Mouse (Mus musculus) limb, embryonic 13.5 days (tissue): ENCODE measurements around the gene Thbs3. TPM values are rescaled to one million over a fixed set of nuclear protein-coding genes. Genes with fewer than 3 reads are reported as not detected.

ENCODE experiments used
- ATAC-seq: fragments of 200-750 bp; cut with Nextera tagmentation; 2 replicates; pipeline ENCODE4 v1.8.0; 2017; ENCODE audit warnings: low read depth, moderate number of reproducible peaks, moderate TSS enrichment; ENCODE audit not compliant: low FRiP score
- H3K27ac ChIP-seq: fragments of 300-500 bp; sonication (generic); 2 replicates; pipeline ENCODE4 v1.5.1; 2015; ENCODE audit warnings: inconsistent platforms, mild to moderate bottlenecking, moderate library complexity
- H3K27me3 ChIP-seq: fragments of 300-500 bp; sonication (generic); 2 replicates; pipeline ENCODE4 v1.6.1; 2015; ENCODE audit warnings: mild to moderate bottlenecking, inconsistent platforms
- H3K36me3 ChIP-seq: fragments of 300-500 bp; sonication (generic); 2 replicates; pipeline ENCODE4 v1.6.1; 2015; ENCODE audit warnings: inconsistent platforms, mild to moderate bottlenecking, moderate library complexity
- H3K4me1 ChIP-seq: fragments of 300-500 bp; sonication (generic); 2 replicates; pipeline ENCODE4 v1.6.1; 2015; ENCODE audit warnings: inconsistent platforms
- H3K4me2 ChIP-seq: fragments of 300-500 bp; sonication (generic); replicated peaks from 2 replicates; pipeline ENCODE4 v1.6.1; 2015; ENCODE audit warnings: inconsistent platforms, mild to moderate bottlenecking, moderate library complexity
- H3K4me3 ChIP-seq: fragments of 300-500 bp; sonication (generic); 2 replicates; pipeline ENCODE4 v1.5.1; 2015; ENCODE audit warnings: moderate library complexity, mild to moderate bottlenecking, inconsistent platforms
- H3K9ac ChIP-seq: fragments of 300-500 bp; sonication (generic); 2 replicates; pipeline ENCODE4 v1.6.1; 2015; ENCODE audit warnings: mild to moderate bottlenecking, inconsistent platforms
- H3K9me3 ChIP-seq: fragments of 300-500 bp; sonication (generic); 2 replicates; pipeline ENCODE4 v1.6.1; 2016; ENCODE audit warnings: inconsistent platforms
- WGBS: fragments of 180-500 bp; shearing (Covaris S2); methylation state at CpG from one replicate; pipeline ENCODE4 v1.1.7; 2015; 5-methylcytosine and 5-hydroxymethylcytosine counted together
- polyA plus RNA-seq: library from polyadenylated mRNA; unstranded; fragments of >200 nt; fragmentation: Nextera tagmentation; extraction: Ambion mirVana; gene quantifications from 2 replicates; pipeline ENCODE4 v1.2.1, GENCODE M21; 2015

Thbs3 gene
- 63.7 and 69.8 TPM in 2 replicates for polyA plus RNA-seq

- WGBS: under 1% methylated on average over 19 of the region's 19 CpGs
- peak within 1 kb of the TSS; percentile 84 for H3K4me3 ChIP-seq
- H3K4me2 ChIP-seq: peak within 1 kb of the TSS; percentile 83
- H3K27ac ChIP-seq: peak within 1 kb of the TSS; percentile 98
- H3K9me3 ChIP-seq: no peaks in the 10 kb centered on the region
- no peak for ATAC-seq
- no peaks in the 10 kb centered on the region for H3K27me3 ChIP-seq
- peaks cover 34% of the 10 kb centered on the region for H3K4me1 ChIP-seq
- peak within 1 kb of the TSS; percentile 86 for H3K9ac ChIP-seq
- H3K36me3 ChIP-seq: peaks cover 41% of the 10 kb centered on the region
These were observed at the start of gene Thbs3 for GRCm38 (mm10) chr3:89214681-89215411. Gene Thbs3 (plus strand): TSS chr3:89215180.

DNA sequence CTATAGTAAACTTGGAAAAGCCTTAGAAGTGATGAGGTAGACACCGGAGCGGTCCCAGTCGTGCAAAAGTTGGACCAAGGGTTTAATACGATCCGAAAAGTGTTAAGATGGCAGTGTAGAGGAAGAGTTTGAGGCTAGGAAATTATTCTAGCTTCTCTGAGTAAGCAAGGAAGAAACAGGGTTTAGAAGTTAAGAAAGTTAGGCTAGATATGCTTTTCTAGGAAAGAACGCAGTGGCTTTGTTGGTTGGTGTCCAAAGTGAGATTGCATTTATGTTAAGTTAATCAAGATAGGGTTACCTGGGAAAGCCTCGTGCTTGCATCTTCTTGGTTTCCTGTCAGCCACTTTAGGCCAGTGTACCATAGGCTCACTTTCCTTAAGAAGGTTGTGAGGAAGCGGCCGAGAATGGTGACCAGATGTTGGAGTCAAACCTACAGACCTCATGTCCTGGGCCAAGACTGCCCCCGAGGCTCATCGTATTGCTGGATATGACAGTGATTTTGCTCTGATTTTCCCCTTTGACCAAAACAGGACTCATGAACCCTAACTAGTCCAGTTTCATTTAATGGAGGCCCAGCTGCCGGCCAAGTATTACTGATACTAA is 49.6 kb upstream of the Thbs3 start:
- peak overlapping the region; percentile 77 for H3K4me2 ChIP-seq
- 12% methylated on average over 12 of the region's 12 CpGs for WGBS
- peak overlapping the region; percentile 91 for H3K4me3 ChIP-seq
- no peaks in the 10 kb centered on the region for H3K9me3 ChIP-seq
- peaks cover 42% of the 10 kb centered on the region for H3K36me3 ChIP-seq
- H3K27me3 ChIP-seq: no peaks in the 10 kb centered on the region
- H3K9ac ChIP-seq: peak overlapping the region; percentile 98
- peaks cover 25% of the 10 kb centered on the region for H3K4me1 ChIP-seq
- ATAC-seq: no peak
- H3K27ac ChIP-seq: peak overlapping the region; percentile 98

DNA sequence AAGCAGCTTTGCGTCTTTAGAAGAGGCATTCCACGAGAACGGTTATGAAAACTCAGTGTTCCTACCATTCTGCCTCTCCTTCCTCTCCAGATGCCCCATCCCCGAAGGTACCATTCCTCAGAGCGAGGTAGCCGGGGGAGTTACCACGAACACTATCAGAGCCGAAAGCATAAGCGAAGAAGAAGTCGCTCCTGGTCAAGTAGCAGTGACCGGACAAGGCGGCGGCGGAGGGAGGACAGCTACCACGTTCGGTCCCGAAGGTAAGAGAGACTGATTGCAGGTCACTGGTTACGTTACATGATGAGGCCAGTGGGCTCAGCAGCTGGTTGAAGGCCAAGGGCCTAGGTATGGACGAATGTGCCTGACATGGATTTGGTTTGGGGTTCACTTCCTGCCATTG is 48.0 kb upstream of the Thbs3 start:
- WGBS: 96% methylated on average over 19 of the region's 19 CpGs
- no peaks in the 10 kb centered on the region for H3K9me3 ChIP-seq
- H3K36me3 ChIP-seq: peaks cover 57% of the 10 kb centered on the region

GRCm38 (mm10) chr3:89174844-89175243 is 40.1 kb upstream of the Thbs3 start:
- no peak overlapping the region for H3K4me3 ChIP-seq
- no peaks in the 10 kb centered on the region for H3K27me3 ChIP-seq
- no peak overlapping the region for H3K27ac ChIP-seq
- WGBS: 94% methylated on average over 11 of the region's 11 CpGs
- peaks cover 21% of the 10 kb centered on the region for H3K4me1 ChIP-seq
- ATAC-seq: no peak
- H3K9me3 ChIP-seq: no peaks in the 10 kb centered on the region
- H3K4me2 ChIP-seq: no peak overlapping the region
- H3K36me3 ChIP-seq: peaks cover 80% of the 10 kb centered on the region
- H3K9ac ChIP-seq: no peak overlapping the region

More for the DNA sequence above, 48.0 kb upstream of the Thbs3 start:
- H3K4me1 ChIP-seq: peaks cover 24% of the 10 kb centered on the region
- no peak overlapping the region for H3K4me2 ChIP-seq
- H3K4me3 ChIP-seq: no peak overlapping the region
- H3K9ac ChIP-seq: no peak overlapping the region
- H3K27me3 ChIP-seq: no peaks in the 10 kb centered on the region
- H3K27ac ChIP-seq: no peak overlapping the region
- no peak for ATAC-seq

DNA sequence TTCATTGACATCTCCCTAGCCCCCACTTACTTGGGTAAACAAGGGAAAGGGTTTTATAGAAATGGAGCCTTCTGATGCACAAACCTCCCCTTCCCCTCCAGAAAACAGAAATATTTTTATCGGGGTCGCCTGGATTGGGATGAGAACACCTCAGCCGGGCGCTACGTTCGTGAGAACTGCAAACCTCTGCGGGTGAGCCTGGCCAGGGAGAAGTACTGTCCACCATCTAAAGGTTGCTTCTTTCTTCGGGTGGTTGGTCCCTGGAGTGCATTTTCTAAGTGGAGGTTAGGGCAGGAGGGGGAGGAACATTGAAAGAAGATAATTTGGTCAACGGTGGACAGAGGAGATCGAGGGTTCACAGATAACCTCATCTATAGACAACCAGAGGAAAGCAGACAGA is 39.4 kb upstream of the Thbs3 start:
- no peak overlapping the region for H3K27ac ChIP-seq
- peaks cover 80% of the 10 kb centered on the region for H3K36me3 ChIP-seq
- no peak overlapping the region for H3K9ac ChIP-seq
- H3K4me2 ChIP-seq: no peak overlapping the region
- no peak for ATAC-seq
- H3K4me3 ChIP-seq: no peak overlapping the region
- 93% methylated on average over 10 of the region's 10 CpGs for WGBS
- H3K4me1 ChIP-seq: peaks cover 21% of the 10 kb centered on the region
- H3K27me3 ChIP-seq: no peaks in the 10 kb centered on the region
- H3K9me3 ChIP-seq: no peaks in the 10 kb centered on the region

- Histone ChIP-seq H3K27ac (no peak overlapping the region), H3K4me1 (peaks cover 21% of the 10 kb centered on the region), H3K4me2 (peak overlapping the region; percentile 34), H3K9me3 (no peaks in the 10 kb centered on the region), H3K27me3 (no peaks in the 10 kb centered on the region), H3K9ac (peak overlapping the region; percentile 39; the same call in 1 of the 2 replicates), H3K36me3 (peaks cover 80% of the 10 kb centered on the region), H3K4me3 (no peak overlapping the region; the same call in 1 of the 2 replicates)
- 82% methylated on average over 7 of the region's 7 CpGs for WGBS
- ATAC-seq: no peak
These were observed 38.6 kb upstream of the Thbs3 start for GRCm38 (mm10) chr3:89176421-89176820.

DNA sequence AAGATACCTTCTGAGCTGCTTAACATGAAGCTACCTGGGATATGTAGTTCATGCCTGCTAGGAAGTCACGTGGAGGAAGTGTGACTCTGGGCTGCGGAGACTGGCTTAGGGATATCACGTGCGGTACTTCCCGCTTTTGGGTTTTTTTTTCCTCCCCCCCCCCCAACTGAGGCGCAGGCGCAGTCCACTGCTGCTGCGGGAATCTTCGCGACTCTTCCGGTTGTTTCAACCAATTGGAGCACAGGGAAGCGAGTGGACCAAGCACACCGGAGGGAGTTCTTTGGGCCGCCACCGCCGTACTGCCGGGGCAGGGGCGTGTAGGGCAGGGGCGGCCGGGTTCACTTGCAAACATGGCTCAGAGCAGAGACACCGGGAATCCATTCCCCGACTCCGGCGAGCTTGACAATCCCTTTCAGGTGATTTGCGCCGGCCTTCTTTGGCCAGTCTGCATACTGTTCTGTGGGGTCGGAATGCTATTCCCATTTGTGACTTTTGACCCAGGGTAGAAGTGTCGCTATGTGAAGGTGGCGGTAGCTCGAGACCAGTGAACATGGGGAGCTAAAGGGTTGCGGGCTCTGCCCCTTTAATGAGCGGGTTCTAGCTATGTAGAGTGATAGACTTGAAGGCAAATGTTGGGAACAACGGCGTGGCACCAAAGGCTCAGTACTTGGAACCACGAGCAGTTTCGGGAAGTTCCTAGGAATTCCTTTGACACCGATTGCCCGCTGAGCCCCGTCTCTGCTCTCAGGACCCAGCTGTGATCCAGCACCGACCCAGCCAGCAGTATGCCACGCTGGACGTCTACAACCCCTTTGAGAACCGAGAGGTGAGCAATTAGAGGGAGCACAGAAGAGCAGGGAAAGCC is 37.5 kb upstream of the Thbs3 start, which contains the start of gene Scamp3:
TSS of gene Scamp3 (plus strand) at position 232 of the 865 bp plus-strand sequence.
- Histone ChIP-seq H3K27ac (peak within 1 kb of the TSS; percentile 79), H3K4me3 (peak within 1 kb of the TSS; percentile 84), H3K27me3 (no peaks in the 10 kb centered on the region), H3K9me3 (no peaks in the 10 kb centered on the region), H3K36me3 (peaks cover 80% of the 10 kb centered on the region), H3K4me1 (peaks cover 21% of the 10 kb centered on the region), H3K9ac (peak within 1 kb of the TSS; percentile 92), H3K4me2 (peak within 1 kb of the TSS; percentile 76)
- peak; percentile 96 for ATAC-seq
- WGBS: under 1% methylated on average over 43 of the region's 43 CpGs

DNA sequence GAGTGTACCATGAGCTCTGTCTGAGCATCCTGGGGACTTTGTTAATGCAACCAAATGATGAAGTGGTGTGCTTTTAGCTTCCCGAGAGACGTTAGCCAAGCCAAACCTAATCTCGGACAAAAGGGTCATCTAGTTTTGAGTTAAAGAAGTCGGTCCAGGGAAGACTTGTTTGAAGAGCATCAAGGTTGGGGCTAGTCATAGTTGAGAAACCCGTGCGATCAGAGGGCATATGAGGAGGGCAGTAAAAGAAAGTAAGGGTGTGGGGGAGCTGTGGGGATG is 36.9 kb upstream of the Thbs3 start:
- H3K4me3 ChIP-seq: peak overlapping the region; percentile 84
- H3K4me1 ChIP-seq: peaks cover 25% of the 10 kb centered on the region
- H3K9ac ChIP-seq: peak overlapping the region; percentile 92
- peaks cover 77% of the 10 kb centered on the region for H3K36me3 ChIP-seq
- H3K9me3 ChIP-seq: no peaks in the 10 kb centered on the region
- no peaks in the 10 kb centered on the region for H3K27me3 ChIP-seq
- 9% methylated on average over 6 of the region's 6 CpGs for WGBS
- no peak for ATAC-seq
- H3K27ac ChIP-seq: peak overlapping the region; percentile 79
- peak overlapping the region; percentile 76 for H3K4me2 ChIP-seq

- 88% methylated on average over 11 of the region's 11 CpGs for WGBS
- Histone ChIP-seq H3K9me3 (no peaks in the 10 kb centered on the region), H3K4me1 (peaks cover 30% of the 10 kb centered on the region), H3K4me2 (peak overlapping the region; percentile 76), H3K27ac (no peak overlapping the region), H3K4me3 (peak overlapping the region; percentile 84), H3K36me3 (peaks cover 67% of the 10 kb centered on the region), H3K27me3 (no peaks in the 10 kb centered on the region), H3K9ac (peak overlapping the region; percentile 92; the same call in 1 of the 2 replicates)
- no peak for ATAC-seq
These were observed 35.9 kb upstream of the Thbs3 start for GRCm38 (mm10) chr3:89179056-89179455.

- H3K4me3 ChIP-seq: no peak overlapping the region
- H3K9me3 ChIP-seq: no peaks in the 10 kb centered on the region
- ATAC-seq: no peak
- no peak overlapping the region for H3K27ac ChIP-seq
- WGBS: 88% methylated on average over 27 of the region's 27 CpGs
- H3K4me1 ChIP-seq: peaks cover 41% of the 10 kb centered on the region
- H3K4me2 ChIP-seq: no peak overlapping the region
- H3K9ac ChIP-seq: no peak overlapping the region
- peaks cover 45% of the 10 kb centered on the region for H3K36me3 ChIP-seq
- no peaks in the 10 kb centered on the region for H3K27me3 ChIP-seq
These were observed 33.1 kb upstream of the Thbs3 start for GRCm38 (mm10) chr3:89181749-89182500.

GRCm38 (mm10) chr3:89182531-89183057 is 32.4 kb upstream of the Thbs3 start:
- 51% methylated on average over 7 of the region's 7 CpGs for WGBS
- peak overlapping the region; percentile 95 for H3K4me2 ChIP-seq
- peaks cover 51% of the 10 kb centered on the region for H3K36me3 ChIP-seq
- H3K27ac ChIP-seq: 0 out of 2 replicates have a peak overlapping the region, but pooled peaks have one; percentile 88
- peak overlapping the region; percentile 71 for H3K4me3 ChIP-seq
- no peaks in the 10 kb centered on the region for H3K9me3 ChIP-seq
- ATAC-seq: peak; percentile 29; the same call in 1 of the 2 replicates
- no peaks in the 10 kb centered on the region for H3K27me3 ChIP-seq
- H3K4me1 ChIP-seq: peaks cover 40% of the 10 kb centered on the region
- no peak overlapping the region for H3K9ac ChIP-seq
